Mouse (Mus musculus) embryonic facial prominence, embryonic 12.5 days (tissue): ENCODE results near the gene Cacng2. TPM values are rescaled to one million over a fixed set of nuclear protein-coding genes. Genes with fewer than 3 reads are reported as not detected.

Source experiments
- polyA plus RNA-seq: library from polyadenylated mRNA; unstranded; fragments of >200 nt; fragmentation: Nextera tagmentation; extraction: Ambion mirVana; gene quantifications from 2 replicates; pipeline ENCODE4 v1.2.1, GENCODE M21; 2016

Gene Cacng2
- polyA plus RNA-seq, 1 experiment from 2014 or later, result 0.03 TPM

Other genes with a start within 250 kb of the Cacng2 start
- 220 and 236 TPM in 2 replicates for gene Txn2, start 191.0 kb downstream of the Cacng2 start, polyA plus RNA-seq
- gene Foxred2, start 163.3 kb downstream of the Cacng2 start, polyA plus RNA-seq, result 8.1 and 8.6 TPM in 2 replicates
- 216 and 221 TPM in 2 replicates for gene Eif3d, start 149.2 kb downstream of the Cacng2 start, polyA plus RNA-seq
- gene Ift27, start 54.1 kb upstream of the Cacng2 start, polyA plus RNA-seq, result 90.0 and 90.5 TPM in 2 replicates
- gene Pvalb, start 86.4 kb upstream of the Cacng2 start, polyA plus RNA-seq, result 0.46 and 0.48 TPM in 2 replicates
- 5.1 and 5.8 TPM in 2 replicates for gene Ncf4, start 124.8 kb upstream of the Cacng2 start, polyA plus RNA-seq
- 0.31 and 0.35 TPM in 2 replicates for gene Csf2rb2, start 185.7 kb upstream of the Cacng2 start, polyA plus RNA-seq
- 1.1 and 2.3 TPM in 2 replicates for gene Csf2rb, start 205.7 kb upstream of the Cacng2 start, polyA plus RNA-seq